Mouse (Mus musculus) bone marrow, adult 2 months (tissue): Measurements from ENCODE around the gene Mmel1. TPM values are rescaled to one million over a fixed set of nuclear protein-coding genes. Genes with fewer than 3 reads are reported as not detected.
A peak's percentile ranks its signal among the peaks of the same experiment; 100 is the strongest.

Source experiments
- H3K27ac ChIP-seq: fragments of 200-500 bp; 2 replicates; pipeline ENCODE4 v1.5.1; 2012; ENCODE audit warnings: low read depth, mild to moderate bottlenecking, control low read depth, inconsistent platforms, low read length; ENCODE audit not compliant: control insufficient read depth, poor library complexity, insufficient read depth
- H3K4me1 ChIP-seq: fragments of 200-500 bp; 2 replicates; pipeline ENCODE4 v1.6.1; 2011; ENCODE audit warnings: low read length; ENCODE audit not compliant: control insufficient read depth, insufficient read depth
- H3K4me3 ChIP-seq: fragments of 200-500 bp; replicated peaks from 2 replicates; pipeline ENCODE3; 2011; ENCODE audit warnings: mild to moderate bottlenecking, low read depth, low read length, control low read depth; ENCODE audit not compliant: control insufficient read depth
- CTCF ChIP-seq: fragments of 200-500 bp; IDR thresholded peaks from 2 replicates; pipeline ENCODE4 v1.5.1; 2011; ENCODE audit warnings: low read length, control low read depth; ENCODE audit not compliant: control insufficient read depth, insufficient read depth
- POLR2A ChIP-seq: fragments of 200-500 bp; IDR thresholded peaks from 2 replicates; pipeline ENCODE4 v1.6.1; 2011; ENCODE audit warnings: low read depth, mild to moderate bottlenecking, control low read depth, low read length, borderline replicate concordance; ENCODE audit not compliant: control insufficient read depth
- WGBS: fragments of 180-500 bp; shearing (Covaris S2); methylation state at CpG from one replicate; pipeline ENCODE4 v1.1.7; 2018; 5-methylcytosine and 5-hydroxymethylcytosine counted together
- polyA plus RNA-seq: library from polyadenylated mRNA; stranded (reverse); fragments of >200 nt; gene quantifications from 2 replicates; pipeline ENCODE4 v1.2.4, GENCODE M21; 2011; ENCODE audit warnings: low replicate concordance; ENCODE audit not compliant: missing spikeins, insufficient read depth, insufficient read length

Gene Mmel1
- polyA plus RNA-seq, 1 experiment, result 1.4 TPM

GRCm38 (mm10) chr4:154838741-154839140, 30.6 kb upstream of the Mmel1 start:
- Histone ChIP-seq H3K27ac (no peak overlapping the region), H3K4me1 (no peaks in the 10 kb centered on the region), H3K4me3 (no peak overlapping the region)
- 81% methylated on average over 13 of the region's 13 CpGs for WGBS
- TF ChIP-seq POLR2A (no peak), CTCF (no peak)

- Histone ChIP-seq H3K27ac (no peak overlapping the region), H3K4me3 (no peak overlapping the region), H3K4me1 (no peaks in the 10 kb centered on the region)
- WGBS, result 58% methylated on average over 11 of the region's 11 CpGs
- no peak for TF ChIP-seq POLR2A
- no peak for TF ChIP-seq CTCF
These were observed 30.0 kb upstream of the Mmel1 start for GRCm38 (mm10) chr4:154839406-154839805.

- H3K4me3 ChIP-seq, result no peak overlapping the region
- no peak overlapping the region for H3K27ac ChIP-seq
- 85% methylated on average over 1 of the region's 1 CpGs for WGBS
- no peak for TF ChIP-seq CTCF
- TF ChIP-seq POLR2A, result no peak
- H3K4me1 ChIP-seq, result no peaks in the 10 kb centered on the region
These were observed 16.7 kb upstream of the Mmel1 start for GRCm38 (mm10) chr4:154852696-154853095.

GRCm38 (mm10) chr4:154853881-154854280, 15.5 kb upstream of the Mmel1 start:
- 61% methylated on average over 4 of the region's 4 CpGs for WGBS
- no peak for TF ChIP-seq POLR2A
- no peak for TF ChIP-seq CTCF

GRCm38 (mm10) chr4:154854676-154855345, 14.6 kb upstream of the Mmel1 start:
- WGBS, result 42% methylated on average over 12 of the region's 12 CpGs
- Histone ChIP-seq H3K4me3 (no peak overlapping the region), H3K27ac (no peak overlapping the region), H3K4me1 (no peaks in the 10 kb centered on the region)
- TF ChIP-seq POLR2A (no peak), CTCF (no peak)

More at GRCm38 (mm10) chr4:154853881-154854280, 15.5 kb upstream of the Mmel1 start:
- Histone ChIP-seq H3K4me3 (no peak overlapping the region), H3K27ac (no peak overlapping the region), H3K4me1 (no peaks in the 10 kb centered on the region)

GRCm38 (mm10) chr4:154855721-154856479, 13.5 kb upstream of the Mmel1 start:
- Histone ChIP-seq H3K27ac (no peak overlapping the region; the same call in 1 of the 2 replicates), H3K4me3 (no peak overlapping the region), H3K4me1 (no peaks in the 10 kb centered on the region)
- WGBS, result 2% methylated on average over 110 of the region's 110 CpGs
- TF ChIP-seq POLR2A (no peak), CTCF (peak; percentile 30; the same call in 1 of the 2 replicates)

- H3K27ac ChIP-seq, result no peak overlapping the region; the same call in 1 of the 2 replicates
- 28% methylated on average over 9 of the region's 9 CpGs for WGBS
- H3K4me1 ChIP-seq, result no peaks in the 10 kb centered on the region
- TF ChIP-seq CTCF, result no peak
- TF ChIP-seq POLR2A, result no peak
- H3K4me3 ChIP-seq, result no peak overlapping the region
These were observed 12.9 kb upstream of the Mmel1 start for GRCm38 (mm10) chr4:154856480-154856837.

- TF ChIP-seq CTCF, result no peak
- no peak for TF ChIP-seq POLR2A
- H3K4me1 ChIP-seq, result no peaks in the 10 kb centered on the region
- H3K27ac ChIP-seq, result no peak overlapping the region
- H3K4me3 ChIP-seq, result no peak overlapping the region
- WGBS, result 80% methylated on average over 7 of the region's 7 CpGs
These were observed 12.5 kb upstream of the Mmel1 start for GRCm38 (mm10) chr4:154856882-154857281.
